Mouse (Mus musculus): ENCODE data around the gene Swap70. TPM values are rescaled to one million over a fixed set of nuclear protein-coding genes. Genes with fewer than 3 reads are reported as not detected.

The Swap70 gene
- polyA plus RNA-seq, 1 experiment from 2014 or later = 23.3 TPM

DNA sequence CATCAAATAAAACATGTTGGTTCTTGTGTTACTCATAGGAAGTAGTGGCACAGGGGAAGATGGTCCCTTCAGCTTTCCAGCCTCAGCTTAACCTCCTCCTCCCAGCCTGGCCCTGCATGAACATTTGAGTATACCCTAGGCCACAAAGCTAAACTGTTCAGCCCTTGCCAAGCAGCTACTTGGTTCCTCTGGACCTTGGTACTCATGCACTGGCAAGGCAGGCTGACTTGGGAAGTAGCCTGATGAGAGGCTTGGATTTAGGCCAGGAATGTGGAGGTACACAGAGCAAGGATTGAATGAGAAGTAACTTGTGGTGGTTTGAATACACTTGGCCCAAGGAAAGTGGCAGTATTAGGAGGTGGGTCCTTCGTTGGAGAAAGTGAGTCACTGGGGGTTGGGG is 93.8 kb downstream of the Swap70 start:
- DNase-seq (ENCODE audit: low spot score) (no peak), ATAC-seq (replicated peaks; ENCODE audit: low FRiP score, low read depth) (no peak)
- peaks cover 42% of the 10 kb centered on the region for H3K36me3 ChIP-seq (ENCODE audit: insufficient read depth, low read length)
- no peak overlapping the region for H3K4me2 ChIP-seq (ENCODE audit: low read length)
- H3K27me3 ChIP-seq (ENCODE audit: insufficient read depth, low read length) = no peaks in the 10 kb centered on the region
- no peak for TF ChIP-seq CTCF (IDR thresholded peaks at IDR 0.05; ENCODE audit: low read depth)
- H3K9ac ChIP-seq (ENCODE audit: low read depth, low read length) = no peak overlapping the region
- H3K4me3 ChIP-seq (replicated peaks; ENCODE audit: low read depth, low read length) = no peak overlapping the region
- no peak overlapping the region for H3K27ac ChIP-seq
- WGBS = 89% methylated on average over 1 of the region's 1 CpGs
- no peaks in the 10 kb centered on the region for H3K4me1 ChIP-seq (replicated peaks; ENCODE audit: insufficient read depth, low read length)
- no peaks in the 10 kb centered on the region for H3K9me3 ChIP-seq (replicated peaks; ENCODE audit: low read length)

DNA sequence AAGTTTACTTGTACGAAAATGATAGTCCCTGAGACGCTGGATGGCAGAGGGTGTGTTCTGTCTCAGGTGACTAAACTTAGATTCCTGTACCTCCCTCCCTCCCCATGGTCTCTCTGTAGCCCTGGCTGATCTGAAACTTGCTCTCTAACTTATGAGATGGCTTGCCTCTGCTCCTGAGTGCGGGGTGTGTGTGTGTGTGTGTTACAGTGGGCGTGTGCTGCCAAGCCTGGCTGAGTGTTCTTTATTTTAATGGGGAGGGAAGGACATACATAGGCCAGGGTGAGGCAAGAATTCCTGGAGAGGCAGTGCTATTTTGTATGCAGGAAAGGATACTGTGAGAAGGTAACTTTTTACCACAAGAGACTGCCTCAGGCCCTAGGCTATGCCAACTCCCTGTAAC is 95.9 kb downstream of the Swap70 start:
- TF ChIP-seq CTCF (IDR thresholded peaks at IDR 0.05; ENCODE audit: low read depth) = no peak
- Histone ChIP-seq H3K9ac (ENCODE audit: low read depth, low read length) (no peak overlapping the region), H3K9me3 (replicated peaks; ENCODE audit: low read length) (no peaks in the 10 kb centered on the region), H3K27me3 (ENCODE audit: insufficient read depth, low read length) (no peaks in the 10 kb centered on the region), H3K4me1 (replicated peaks; ENCODE audit: insufficient read depth, low read length) (no peaks in the 10 kb centered on the region), H3K36me3 (ENCODE audit: insufficient read depth, low read length) (peaks cover 28% of the 10 kb centered on the region), H3K27ac (no peak overlapping the region; the same call in 1 of the 2 replicates), H3K4me2 (ENCODE audit: low read length) (no peak overlapping the region), H3K4me3 (replicated peaks; ENCODE audit: low read depth, low read length) (no peak overlapping the region)
- WGBS = 80% methylated on average over 4 of the region's 4 CpGs
- no peak for ATAC-seq (replicated peaks; ENCODE audit: low FRiP score, low read depth)
- DNase-seq (ENCODE audit: low spot score) = no peak

DNA sequence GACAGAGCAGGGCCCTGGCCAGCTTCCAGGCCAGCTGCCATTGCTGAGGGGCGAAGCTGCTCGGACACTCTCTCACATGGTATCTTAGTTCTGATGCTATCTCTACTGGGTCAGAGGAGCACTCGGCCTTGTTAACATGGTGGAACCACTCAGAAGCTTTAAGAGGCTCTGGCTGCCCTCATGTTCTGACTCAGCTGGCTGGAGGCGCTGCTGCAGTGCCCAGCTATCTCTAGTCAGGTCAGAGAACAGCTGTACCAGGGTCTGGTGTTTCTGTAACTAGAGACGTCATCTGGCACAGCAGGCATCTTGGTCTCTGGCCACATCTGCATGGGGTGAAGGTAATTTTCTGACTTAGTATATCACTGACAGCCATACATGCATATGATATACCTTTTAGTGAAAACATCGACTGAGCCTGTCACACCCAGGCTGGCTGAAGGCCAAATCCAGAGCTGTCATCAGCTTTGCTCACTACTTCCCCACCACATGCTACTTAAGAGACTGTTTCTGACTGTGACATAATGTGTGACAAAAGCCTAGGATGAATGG is 97.5 kb downstream of the Swap70 start:
- DNase-seq (ENCODE audit: low spot score) (no peak), ATAC-seq (replicated peaks; ENCODE audit: low FRiP score, low read depth) (no peak)
- TF ChIP-seq CTCF (IDR thresholded peaks at IDR 0.05; ENCODE audit: low read depth) = no peak
- Histone ChIP-seq H3K36me3 (ENCODE audit: insufficient read depth, low read length) (peaks cover 24% of the 10 kb centered on the region), H3K27me3 (ENCODE audit: insufficient read depth, low read length) (no peaks in the 10 kb centered on the region), H3K27ac (no peak overlapping the region), H3K4me1 (replicated peaks; ENCODE audit: insufficient read depth, low read length) (no peaks in the 10 kb centered on the region), H3K4me3 (replicated peaks; ENCODE audit: low read depth, low read length) (no peak overlapping the region), H3K9me3 (replicated peaks; ENCODE audit: low read length) (no peaks in the 10 kb centered on the region), H3K9ac (ENCODE audit: low read depth, low read length) (no peak overlapping the region), H3K4me2 (ENCODE audit: low read length) (no peak overlapping the region)
- 67% methylated on average over 6 of the region's 6 CpGs for WGBS

DNA sequence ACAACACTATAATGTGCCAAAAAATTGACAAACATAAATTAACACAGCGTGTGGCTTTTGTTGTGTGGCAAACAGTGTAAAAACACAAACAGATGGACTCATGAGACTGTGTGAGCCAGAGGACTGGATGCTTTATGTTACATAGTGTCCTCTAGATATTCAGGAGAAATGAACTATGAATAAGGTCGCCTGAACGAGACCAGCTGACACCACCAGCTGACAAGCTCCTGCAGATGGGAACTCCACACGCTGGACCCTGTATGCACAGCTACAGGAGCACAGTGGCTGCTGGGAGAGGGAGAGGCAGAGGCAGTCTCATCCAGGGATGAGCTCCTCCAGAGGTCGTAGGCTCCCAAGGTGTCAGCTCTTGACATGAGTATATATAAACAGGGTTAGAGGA is 99.6 kb downstream of the Swap70 start:
- H3K27me3 ChIP-seq (ENCODE audit: insufficient read depth, low read length) = no peaks in the 10 kb centered on the region
- no peaks in the 10 kb centered on the region for H3K4me1 ChIP-seq (replicated peaks; ENCODE audit: insufficient read depth, low read length)
- 80% methylated on average over 5 of the region's 5 CpGs for WGBS
- H3K27ac ChIP-seq = no peak overlapping the region
- H3K4me2 ChIP-seq (ENCODE audit: low read length) = no peak overlapping the region
- TF ChIP-seq CTCF (IDR thresholded peaks at IDR 0.05; ENCODE audit: low read depth) = no peak
- ATAC-seq (replicated peaks; ENCODE audit: low FRiP score, low read depth) = no peak
- H3K9me3 ChIP-seq (replicated peaks; ENCODE audit: low read length) = peaks cover 3% of the 10 kb centered on the region; the same call in 1 of the 2 replicates
- H3K9ac ChIP-seq (ENCODE audit: low read depth, low read length) = no peak overlapping the region
- peaks cover 28% of the 10 kb centered on the region for H3K36me3 ChIP-seq (ENCODE audit: insufficient read depth, low read length)
- no peak for DNase-seq (ENCODE audit: low spot score)
- no peak overlapping the region for H3K4me3 ChIP-seq (replicated peaks; ENCODE audit: low read depth, low read length)

DNA sequence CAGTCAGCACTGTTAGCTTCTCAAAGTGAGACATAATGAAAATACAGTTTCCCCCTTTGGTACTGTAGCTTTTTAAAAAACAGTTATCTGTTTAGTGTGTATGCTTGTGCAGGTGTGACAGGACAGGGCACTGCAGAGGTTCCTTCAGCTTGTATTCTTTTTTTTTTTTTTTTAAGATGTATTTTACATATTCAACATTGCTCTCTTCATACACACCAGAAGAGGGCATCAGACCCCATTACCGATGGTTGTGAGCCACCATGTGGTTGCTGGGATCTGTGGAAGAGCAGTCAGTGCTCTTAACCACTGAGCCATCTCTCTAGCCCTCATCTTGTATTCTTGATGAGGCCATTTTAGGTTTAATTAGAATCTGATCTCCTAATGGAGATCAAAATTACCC is 103.3 kb downstream of the Swap70 start:
- no peak for TF ChIP-seq CTCF (IDR thresholded peaks at IDR 0.05; ENCODE audit: low read depth)
- DNase-seq (ENCODE audit: low spot score) (no peak), ATAC-seq (replicated peaks; ENCODE audit: low FRiP score, low read depth) (no peak)
- Histone ChIP-seq H3K4me3 (replicated peaks; ENCODE audit: low read depth, low read length) (no peak overlapping the region), H3K27me3 (ENCODE audit: insufficient read depth, low read length) (no peaks in the 10 kb centered on the region), H3K27ac (no peak overlapping the region), H3K9me3 (replicated peaks; ENCODE audit: low read length) (peaks cover 3% of the 10 kb centered on the region; the same call in 1 of the 2 replicates), H3K4me2 (ENCODE audit: low read length) (no peak overlapping the region), H3K36me3 (ENCODE audit: insufficient read depth, low read length) (peaks cover 42% of the 10 kb centered on the region), H3K4me1 (replicated peaks; ENCODE audit: insufficient read depth, low read length) (no peaks in the 10 kb centered on the region), H3K9ac (ENCODE audit: low read depth, low read length) (no peak overlapping the region)
- 93% methylated on average over 1 of the region's 1 CpGs for WGBS

DNA sequence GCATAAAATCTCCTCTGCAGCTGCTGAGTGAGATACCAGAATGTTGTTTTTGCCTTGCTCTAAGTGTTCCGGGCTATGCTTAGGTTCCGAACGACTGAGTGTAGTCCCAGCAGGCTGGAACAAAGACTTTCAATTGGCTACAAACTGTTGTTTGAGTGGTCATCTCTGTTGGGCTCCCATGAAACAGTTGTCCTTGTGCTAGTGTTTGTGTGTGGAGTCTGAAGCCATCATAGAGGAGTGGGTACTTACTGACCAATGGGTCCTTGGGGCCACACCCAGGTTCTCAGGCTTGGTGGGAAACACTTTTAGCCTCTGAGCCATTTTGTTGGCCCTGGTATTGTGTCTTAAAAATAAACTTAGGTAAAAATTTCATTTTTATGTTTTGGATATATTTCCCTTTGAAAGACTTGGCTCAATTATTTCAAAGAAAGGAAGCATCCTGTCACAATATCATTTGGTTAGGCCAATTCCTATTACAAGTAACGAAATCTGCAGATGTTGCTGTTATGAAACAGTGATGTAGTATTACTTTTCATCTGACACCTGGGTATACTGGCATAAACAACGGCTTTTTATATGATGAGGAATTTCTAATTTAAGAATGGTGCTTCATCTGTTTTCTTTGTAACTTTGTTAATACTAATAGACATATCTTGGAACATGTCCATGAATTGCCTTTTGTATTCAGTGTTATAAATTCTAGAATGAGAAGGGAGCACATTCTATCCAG is 104.0 kb downstream of the Swap70 start:
- no peaks in the 10 kb centered on the region for H3K4me1 ChIP-seq (replicated peaks; ENCODE audit: insufficient read depth, low read length)
- H3K4me2 ChIP-seq (ENCODE audit: low read length) = no peak overlapping the region
- H3K27ac ChIP-seq = no peak overlapping the region
- no peak overlapping the region for H3K9ac ChIP-seq (ENCODE audit: low read depth, low read length)
- no peaks in the 10 kb centered on the region for H3K27me3 ChIP-seq (ENCODE audit: insufficient read depth, low read length)
- DNase-seq (ENCODE audit: low spot score) = no peak
- no peak overlapping the region for H3K4me3 ChIP-seq (replicated peaks; ENCODE audit: low read depth, low read length)
- TF ChIP-seq CTCF (IDR thresholded peaks at IDR 0.05; ENCODE audit: low read depth) = no peak
- WGBS = 93% methylated on average over 5 of the region's 5 CpGs
- ATAC-seq (replicated peaks; ENCODE audit: low FRiP score, low read depth) = no peak
- peaks cover 42% of the 10 kb centered on the region for H3K36me3 ChIP-seq (ENCODE audit: insufficient read depth, low read length)
- H3K9me3 ChIP-seq (replicated peaks; ENCODE audit: low read length) = peaks cover 3% of the 10 kb centered on the region; the same call in 1 of the 2 replicates

Other genes with a start within 250 kb of the Swap70 start
- gene Tmem41b, start 234.8 kb upstream of the Swap70 start, polyA plus RNA-seq (2015; fragmentation: Nextera tagmentation; extraction: Ambion mirVana) = 72.9 and 75.0 TPM in 2 replicates
- 27.5 and 30.6 TPM in 2 replicates for gene Ipo7, start 203.4 kb upstream of the Swap70 start, polyA plus RNA-seq (2015; fragmentation: Nextera tagmentation; extraction: Ambion mirVana)
- 10.5 and 12.0 TPM in 2 replicates for gene Zfp143, start 160.5 kb upstream of the Swap70 start, polyA plus RNA-seq (2015; fragmentation: Nextera tagmentation; extraction: Ambion mirVana)
- gene Wee1, start 99.7 kb upstream of the Swap70 start, polyA plus RNA-seq (2015; fragmentation: Nextera tagmentation; extraction: Ambion mirVana) = 15.4 and 16.9 TPM in 2 replicates

Measured in kidney, postnatal 0 days (tissue).